Mouse (Mus musculus) brain, embryonic 18.5 days (tissue): ENCODE results near the gene Acot8.
A peak's percentile ranks its signal among the peaks of the same experiment; 100 is the strongest.

Source experiments
- DNase-seq: peaks from one replicate; pipeline ENCODE4 v3.0.0-alpha.2; 2012; ENCODE audit warnings: low read depth, low spot score

Acot8 gene

DNA sequence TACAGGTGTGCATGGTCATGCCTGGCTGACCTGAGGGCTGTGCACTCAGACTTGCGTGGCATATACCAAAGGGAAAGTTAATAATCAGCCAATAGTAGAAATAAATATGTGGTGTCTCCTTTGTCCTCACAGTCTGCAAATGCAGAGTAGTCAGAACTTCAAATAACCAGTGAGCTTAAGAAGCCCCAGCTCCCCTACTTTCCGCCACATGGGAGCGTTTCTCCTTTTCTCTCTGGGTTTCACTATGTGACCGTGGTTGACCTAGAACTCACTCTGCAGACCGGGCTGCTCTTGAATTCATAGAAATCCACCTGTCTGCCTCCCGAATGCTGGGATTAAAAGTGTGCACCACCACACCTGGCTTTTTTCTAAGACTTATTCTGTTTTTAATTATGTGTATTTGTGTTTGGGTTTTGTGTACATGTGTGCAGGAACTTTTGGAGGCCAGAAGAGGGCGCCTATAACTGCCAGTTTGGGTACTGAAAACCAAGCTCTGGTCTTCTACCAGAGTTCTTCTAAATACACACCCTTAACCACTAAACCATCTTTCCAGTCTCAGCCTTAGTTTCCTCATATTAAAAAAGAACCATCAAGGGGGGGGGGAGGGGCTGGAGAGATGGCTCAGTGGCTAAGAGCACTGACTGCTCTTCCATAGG is 20.6 kb downstream of the Acot8 start:
- DNase-seq: no peak

DNA sequence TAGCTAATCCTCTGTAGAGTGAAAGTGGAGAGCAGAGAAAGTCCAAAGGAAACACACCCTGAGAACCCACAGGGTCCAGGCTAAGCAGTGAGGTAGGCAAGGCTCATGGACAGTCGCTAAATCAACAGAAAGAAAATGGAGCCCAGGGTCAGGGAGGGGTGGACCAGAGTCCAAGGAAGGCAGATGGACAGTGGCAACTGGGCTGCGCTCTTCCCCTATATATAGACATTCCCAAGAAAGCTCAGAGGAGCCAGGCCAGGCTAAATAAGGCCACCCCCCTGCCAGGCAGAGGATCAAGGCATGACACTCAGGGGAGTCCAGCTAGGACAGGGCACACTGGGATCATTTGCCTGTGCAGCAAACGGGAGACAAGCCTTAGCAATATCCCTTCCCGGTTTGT is 22.8 kb downstream of the Acot8 start:
- no peak for DNase-seq

DNA sequence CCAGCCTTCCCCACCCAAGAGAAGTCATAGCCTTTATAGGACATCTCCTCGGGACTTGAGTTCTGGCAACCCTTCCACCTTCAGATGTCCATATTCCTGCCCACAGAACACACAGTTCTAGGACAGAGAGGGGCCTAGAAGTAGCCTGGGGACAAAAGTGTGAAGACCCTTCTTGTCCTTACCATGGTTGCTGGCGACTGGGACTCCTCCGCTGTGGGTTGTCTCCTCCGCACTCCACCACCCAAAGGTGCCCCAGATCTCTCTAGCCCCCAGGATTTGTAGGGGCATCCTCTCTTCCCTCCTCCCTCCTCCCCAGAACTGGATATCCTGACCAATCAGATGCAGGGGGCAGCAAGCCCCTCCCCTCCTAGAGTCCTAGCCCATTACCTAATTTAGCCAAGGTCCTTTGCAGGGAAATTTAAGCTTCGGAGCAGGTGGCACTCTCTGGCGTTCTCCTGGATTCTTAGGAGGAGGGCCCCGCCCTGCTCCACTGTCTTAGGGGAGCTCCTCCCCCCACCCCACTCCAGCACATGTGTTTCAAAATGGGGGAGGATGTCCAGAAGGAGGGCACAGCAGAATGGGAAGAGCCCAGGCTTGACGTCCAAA is 25.1 kb downstream of the Acot8 start, which contains the start of gene Tnnc2:
Gene Tnnc2, minus strand, starts transcription at position 487 of the 606 bp plus-strand sequence.
- no peak for DNase-seq

DNA sequence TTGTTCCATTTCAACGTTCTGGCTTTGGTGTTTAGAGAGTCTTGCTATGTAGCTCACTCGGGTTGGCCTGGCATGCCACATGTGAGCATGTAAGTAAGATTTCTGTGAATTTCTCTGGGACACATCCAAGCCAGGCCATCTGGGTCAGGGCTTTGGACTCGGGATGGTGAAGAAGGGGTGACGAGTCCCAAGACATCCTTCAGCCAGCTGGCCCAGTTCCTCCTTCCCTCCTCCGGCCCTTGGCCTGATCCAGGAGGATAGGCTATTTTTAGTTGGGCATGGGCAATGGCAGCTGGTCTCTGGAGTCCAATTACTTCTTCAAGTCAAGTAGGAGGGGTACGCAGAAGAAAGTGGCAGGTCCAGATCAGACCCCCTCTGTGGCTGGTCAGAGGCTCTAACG is 25.9 kb downstream of the Acot8 start:
- DNase-seq: no peak

DNA sequence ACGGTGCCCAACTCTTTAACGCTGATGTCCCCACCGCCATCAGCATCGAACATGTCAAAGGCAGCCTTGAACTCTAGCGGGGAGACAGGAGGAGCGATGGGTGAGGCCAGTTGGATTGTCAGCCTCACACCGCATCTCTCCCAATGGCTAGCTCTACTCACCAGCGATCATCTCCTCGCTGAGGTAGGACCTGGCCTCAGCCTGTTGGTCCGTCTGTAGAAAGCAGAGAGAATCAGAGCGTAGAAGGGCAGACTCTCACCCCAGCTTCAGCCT is 26.7 kb downstream of the Acot8 start:
- DNase-seq: no peak

DNA sequence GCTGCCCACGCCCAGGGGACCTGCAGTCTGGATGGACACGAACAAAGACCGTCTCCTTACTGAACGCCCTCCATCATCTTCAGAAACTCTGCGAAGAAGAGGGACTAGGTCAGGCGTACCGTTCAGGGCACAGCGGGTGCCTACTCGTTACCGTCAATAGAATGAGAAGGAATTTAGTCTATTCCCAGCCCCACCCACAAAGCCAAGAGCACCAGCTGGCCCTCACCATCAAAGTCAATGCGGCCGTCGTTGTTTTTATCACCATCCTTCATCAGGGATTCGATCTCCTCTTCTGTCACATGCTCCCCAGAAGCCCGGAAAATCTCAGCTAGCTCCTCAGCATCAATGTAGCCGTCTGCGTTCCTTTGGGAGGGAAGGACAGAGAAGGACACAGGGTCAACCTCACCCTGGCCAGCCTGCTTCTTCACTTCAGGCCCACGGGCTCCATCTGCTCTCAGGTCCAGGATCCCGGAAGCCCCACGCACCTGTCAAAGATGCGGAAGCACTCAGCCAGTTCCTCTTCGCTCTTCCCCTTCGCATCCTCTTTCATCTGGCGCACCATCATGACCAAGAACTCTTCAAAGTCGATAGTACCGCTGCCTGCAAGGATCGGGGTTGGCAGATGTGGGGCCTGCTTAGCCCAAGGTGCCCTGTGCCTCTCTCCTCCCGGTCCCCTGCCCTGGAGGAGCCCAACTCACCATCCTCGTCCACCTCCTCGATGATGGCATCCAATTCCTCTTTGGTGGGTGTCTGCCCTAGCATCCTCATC is 27.3 kb downstream of the Acot8 start:
- no peak for DNase-seq

DNA sequence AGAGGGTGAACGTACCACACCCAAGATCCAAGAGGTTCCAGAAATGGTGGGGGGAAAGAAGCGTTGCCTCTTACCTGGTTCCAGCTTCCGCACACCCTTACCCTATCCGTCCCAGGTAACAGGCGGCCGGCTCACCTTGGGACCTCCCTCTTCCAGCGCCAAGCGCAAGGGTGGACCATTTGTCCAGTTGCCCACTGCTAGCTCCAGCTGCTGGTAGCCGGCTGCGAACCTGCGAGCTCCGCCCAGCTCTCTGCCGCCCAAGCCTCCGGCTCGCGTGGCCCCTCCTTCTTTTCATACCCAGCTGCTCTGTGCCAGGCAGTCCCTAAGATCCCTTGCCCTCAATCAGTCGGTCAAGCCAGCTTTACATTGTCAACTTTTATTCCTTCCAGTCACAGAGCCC is 27.9 kb downstream of the Acot8 start:
- DNase-seq: no peak

DNA sequence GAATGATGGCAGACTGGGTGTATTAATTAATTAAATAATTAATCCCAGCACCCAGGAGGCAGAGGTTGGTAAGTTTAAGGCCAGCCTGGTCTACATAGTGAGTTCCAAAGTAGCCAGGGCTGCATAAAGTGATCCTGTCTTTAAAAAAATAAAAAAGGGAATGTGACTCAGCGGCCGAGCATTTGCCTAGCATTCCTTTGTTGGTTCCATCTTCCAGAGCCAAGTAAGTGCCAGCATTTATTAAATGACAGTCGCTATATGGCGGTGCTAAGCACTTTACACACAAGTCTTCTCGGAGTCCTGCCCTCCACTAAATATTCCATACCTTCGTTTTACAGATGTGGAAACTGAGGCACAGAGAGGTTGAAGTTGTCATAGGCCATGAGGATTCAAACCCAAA is 28.6 kb downstream of the Acot8 start:
- no peak for DNase-seq

DNA sequence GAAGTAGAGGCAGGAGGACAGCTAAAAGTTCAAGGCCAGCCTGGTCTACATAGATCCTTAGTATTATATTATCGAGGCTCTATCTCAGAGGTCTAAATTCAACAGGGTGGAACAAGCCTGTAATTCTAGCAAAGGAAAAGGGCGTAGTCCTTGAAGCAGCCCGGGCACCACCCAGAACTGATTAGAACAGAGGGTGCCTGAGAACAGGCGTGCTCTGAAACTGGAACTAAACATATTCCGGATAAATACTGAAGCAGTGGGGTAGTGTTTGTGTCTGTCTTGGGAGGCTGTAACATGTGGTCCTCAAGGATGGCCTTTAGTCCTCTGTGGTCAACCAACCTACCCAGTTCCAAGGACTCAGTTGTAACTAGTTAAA is 30.7 kb downstream of the Acot8 start:
- no peak for DNase-seq

DNA sequence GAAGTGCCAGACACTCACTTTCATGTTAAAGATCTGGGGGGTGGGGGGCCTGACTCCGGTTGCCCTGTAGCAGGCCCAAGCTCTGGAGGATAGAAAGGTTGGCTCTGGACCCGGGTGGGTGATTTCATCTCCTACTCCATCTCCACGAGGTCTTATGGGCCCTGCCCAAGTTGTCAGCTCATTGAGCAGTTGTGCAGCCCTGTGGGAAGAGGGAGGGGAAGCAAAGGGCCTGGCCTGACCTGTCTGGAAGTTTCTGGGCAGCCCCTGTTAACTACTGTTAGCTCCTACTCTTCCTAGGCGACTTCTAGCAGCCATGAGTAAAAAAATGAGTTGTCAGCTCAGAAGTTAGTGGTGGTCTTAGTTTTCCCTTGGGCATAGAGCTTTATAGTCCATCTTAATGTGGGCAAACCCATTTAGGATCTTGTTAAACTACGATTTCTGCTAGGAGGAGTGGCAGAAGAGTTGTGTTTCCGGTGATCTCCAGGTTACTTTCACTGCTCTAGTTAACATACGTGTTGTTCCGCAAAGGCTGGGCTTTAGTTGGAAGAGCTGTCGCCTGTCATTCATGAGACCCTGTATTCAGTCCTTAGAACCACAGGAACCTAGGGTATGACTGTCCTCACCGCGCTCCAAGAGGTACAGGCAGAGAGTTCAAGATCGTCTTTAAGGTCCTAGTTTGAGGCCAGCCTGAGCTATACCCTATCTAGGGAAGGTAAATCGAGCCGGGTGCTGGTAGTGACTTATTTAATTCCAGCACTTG is 31.3 kb downstream of the Acot8 start:
- no peak for DNase-seq

DNA sequence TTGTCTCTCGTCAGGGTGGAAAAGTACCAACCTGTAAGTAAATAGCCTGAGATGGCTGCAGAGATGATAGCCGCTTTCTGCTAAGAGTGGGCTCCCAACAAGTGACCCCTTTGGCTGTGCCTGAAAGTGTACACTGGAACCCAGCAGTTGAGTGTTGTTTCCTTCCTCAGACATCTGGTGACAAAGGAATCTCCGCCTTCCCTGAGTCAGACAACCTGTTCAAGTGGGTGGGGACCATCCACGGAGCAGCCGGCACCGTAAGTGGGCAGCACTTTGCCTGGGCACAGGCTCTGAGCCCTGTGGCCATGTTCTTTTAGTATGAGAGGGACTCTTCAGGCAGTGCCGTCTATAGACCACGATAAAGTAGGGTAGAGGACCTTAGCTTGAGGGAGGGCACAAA is 33.6 kb downstream of the Acot8 start:
- no peak for DNase-seq

DNA sequence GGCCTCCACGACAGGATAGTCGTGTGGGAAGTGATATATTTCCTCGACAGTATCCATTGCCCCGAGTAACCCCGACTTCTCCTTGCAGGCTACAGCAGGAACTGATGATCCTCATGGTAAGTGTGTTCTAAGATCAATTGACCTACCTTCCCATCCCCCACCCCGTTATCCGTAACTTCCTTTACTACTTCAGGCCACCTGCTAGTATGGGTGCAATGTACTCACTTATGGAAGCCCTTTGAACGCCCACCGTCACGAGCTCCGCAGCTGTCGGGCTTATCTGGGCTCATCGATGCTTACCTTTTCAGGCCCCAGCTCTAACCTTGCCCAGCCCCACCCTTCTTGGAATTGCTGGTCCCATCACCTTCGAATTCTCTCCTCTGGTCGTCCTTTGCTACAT is 34.4 kb downstream of the Acot8 start:
- DNase-seq: no peak

DNA sequence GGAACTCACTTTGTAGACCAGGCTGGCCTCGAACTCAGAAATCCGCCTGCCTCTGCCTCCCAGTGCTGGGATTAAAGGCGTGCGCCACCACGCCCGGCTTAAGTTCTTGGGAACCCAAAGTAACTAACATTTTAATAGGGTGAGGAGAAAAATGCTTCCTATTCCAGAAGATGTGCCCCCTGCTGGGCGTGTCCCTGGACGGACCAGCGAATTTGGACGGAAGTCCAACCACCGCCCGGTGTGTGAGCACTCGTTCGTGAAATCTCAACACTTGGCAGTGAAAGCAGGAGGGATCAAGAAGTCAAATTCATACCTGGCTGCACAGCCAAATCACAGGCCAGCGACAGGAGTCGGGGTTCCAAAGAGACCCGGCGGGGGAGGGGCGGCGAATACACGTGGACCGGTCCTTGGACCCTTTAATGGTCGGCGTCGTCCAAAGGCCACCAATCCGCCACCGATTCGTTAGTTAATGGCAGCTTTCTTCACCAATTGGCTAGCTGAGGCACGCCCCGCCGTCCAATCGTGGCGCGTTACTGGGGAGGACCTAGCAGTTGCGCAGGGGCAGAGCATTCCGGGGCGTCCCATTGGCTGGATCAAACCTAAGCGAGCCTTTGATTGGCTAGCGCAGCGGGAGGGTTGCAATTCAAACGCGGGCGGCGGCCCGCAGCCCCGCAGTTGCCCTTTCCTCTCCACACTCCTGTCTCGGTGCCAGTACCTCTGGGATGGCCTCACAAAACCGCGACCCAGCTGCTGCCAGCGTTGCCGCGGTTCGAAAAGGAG is 35.2 kb downstream of the Acot8 start, which contains the start of gene Ube2c:
Gene Ube2c, plus strand, starts transcription at position 641 of the 780 bp plus-strand sequence.
- DNase-seq: peak; percentile 97

DNA sequence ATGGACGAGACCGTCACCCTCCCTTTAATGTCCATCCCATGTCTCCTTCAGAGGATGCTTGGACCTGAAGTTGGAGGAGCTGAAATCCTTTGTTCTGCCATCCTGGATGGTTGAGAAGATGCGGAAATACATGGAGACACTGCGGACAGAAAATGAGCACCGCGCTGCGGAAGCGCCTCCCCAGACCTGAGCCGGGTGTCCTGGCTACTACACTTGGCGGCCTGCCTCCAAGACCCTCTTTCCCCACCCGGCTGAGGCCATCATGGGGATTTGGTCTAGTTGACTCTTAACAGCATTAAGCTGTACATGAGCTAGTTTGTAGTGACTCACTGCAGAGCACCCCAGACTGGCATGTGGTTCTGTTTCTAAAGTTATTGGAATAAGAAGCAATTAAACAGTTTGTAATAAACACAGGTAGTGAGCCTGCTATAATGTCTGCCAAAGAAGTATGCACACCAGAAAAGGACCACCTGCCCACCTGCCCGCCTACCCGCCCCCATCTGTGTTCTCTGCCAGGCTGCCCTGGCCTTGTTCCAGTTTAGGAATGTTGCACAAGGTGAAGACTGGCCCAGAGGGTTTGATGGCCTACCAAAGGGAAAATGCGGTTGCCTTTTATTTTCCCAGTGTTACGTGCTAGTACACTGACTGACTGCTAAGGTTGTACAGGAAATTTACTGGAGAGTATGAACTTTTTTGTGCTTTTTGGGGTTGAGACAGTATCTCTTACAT is 36.7 kb downstream of the Acot8 start:
- DNase-seq: no peak

DNA sequence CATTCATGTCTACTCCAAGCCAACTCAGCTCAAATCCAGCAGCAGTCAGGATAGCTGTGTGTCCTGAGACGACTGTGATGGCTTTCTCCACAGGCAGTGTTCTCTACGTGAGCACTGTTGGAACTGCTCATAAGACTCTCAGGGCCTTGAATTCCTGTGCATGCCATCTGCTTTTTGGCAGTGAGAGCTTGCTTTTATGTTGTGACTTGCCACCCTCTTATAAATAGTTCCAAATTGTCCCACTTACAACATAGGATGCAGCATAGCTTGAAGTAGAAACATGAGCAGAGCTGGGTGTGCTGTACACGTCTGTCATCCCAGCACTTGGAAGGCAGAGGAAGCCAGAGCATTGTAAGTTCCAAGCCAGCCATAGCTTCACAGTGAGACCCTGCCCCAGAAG is 38.8 kb downstream of the Acot8 start:
- no peak for DNase-seq

DNA sequence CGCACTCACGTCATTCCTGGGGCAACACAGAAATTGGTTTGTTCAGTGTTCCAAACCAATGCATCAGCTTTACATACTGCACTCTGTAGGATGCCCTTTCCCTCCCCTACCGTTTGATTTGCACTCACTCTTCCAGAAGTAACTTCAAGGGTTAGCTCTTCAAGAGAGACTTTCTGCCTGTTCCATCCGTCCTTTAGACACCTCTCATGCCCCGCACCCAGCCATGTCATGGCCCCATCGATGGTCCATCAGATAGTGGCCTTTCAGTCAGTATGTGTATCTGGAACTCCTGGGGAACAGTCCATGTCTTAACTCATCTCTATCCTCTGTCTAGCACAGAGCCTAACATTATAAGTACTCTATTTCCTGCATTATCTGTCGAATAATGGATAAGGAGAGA is 42.1 kb downstream of the Acot8 start:
- DNase-seq: no peak

DNA sequence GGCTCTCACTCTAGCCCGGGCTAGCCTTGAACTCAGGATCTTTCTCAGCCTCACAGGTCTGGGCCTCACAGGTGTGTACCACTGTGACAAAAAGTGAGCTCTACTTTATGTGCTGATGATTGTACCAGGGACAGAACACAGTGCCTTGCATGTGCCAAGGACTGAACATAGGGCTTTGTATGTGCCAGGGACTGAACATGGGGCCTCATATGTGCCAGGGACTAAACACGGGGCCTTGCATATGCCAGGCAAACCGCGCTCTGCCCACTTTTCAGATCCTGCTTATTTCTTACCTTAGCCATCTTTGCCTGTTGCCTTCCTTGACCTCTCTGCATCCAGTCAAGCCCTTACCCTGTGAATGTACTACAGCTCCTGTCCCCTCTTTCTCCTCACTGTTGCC is 42.7 kb downstream of the Acot8 start:
- DNase-seq: no peak

DNA sequence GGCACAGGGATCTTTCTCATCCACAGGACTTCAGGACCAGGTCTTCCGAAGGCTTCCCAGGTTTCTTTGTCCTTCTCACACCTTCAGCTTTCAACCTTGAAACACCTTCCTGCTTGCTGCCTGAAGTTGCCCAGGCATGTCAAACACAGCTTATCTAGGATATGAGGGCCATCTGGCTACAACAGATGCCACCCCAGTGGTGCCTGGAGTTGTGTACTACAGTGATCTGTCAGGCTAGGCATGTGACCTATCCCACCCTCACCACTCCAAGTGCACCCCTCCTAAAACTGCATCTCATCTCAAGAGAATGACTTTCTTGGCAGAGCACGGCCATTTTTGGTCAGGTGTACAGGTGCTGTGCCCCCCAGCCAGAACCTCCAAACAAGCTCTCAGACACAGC is 43.2 kb downstream of the Acot8 start:
- DNase-seq: no peak

DNA sequence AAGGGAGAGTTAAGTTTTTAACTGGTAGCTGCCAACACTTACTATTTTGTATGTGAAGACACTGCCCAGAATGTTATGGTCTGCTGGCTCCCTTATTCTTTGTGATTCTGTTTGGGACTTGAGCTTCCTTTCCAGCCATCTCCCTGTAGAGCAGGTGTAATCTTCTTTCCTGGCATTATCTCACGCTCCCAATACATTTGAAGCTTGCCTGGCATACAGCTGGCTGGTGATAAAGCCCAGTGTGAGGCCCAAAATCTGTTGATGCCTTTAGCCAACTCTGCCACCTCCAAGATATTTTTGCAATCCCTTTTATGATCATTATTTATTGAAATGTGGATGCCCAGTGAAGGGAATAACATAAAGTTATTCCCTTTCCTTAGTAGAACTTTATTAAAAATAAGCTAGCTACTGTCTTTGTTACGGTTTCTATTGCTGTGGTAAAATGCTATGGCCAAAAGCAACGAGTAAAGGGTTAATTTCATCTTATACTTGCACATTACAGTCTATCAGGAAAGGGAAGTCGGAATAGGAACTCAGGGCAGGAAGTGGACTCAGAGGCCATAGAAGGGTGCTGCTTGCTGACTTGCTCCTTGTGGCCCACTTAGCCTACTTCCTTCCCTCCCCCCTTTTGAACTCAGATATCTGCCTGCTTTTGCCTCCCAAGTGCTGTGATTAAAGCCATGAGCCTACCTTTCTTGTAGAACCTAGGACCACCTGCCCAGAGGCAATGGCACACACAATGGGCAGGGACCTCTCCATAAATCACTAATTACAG is 44.4 kb downstream of the Acot8 start:
- no peak for DNase-seq

DNA sequence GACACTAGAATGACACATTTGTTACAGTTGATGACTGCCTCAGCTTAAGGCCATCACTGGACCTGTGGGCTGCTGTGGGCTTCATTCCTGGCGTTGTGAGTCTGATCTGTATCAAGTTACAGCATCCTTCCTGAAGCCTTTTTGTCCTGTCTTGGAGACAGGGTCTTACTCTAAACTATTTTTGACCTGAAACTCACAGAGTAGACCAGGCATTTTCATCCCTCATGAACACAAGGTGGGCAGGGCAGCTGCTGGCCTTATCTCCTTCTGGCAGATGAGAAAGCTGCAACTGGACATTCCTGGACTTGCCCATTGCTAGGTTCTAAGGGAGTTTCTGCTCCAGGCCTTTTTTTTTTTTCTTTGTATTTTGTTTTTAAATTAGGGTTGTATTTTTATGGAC is 46.0 kb downstream of the Acot8 start:
- DNase-seq: no peak
